Mouse (Mus musculus) urinary bladder, adult 2 months (tissue): ENCODE data around the gene Luzp2. TPM values are rescaled to one million over a fixed set of nuclear protein-coding genes. Genes with fewer than 3 reads are reported as not detected.
"Not testable (repeated sequence)": the region's sequence is repeated elsewhere in the genome, so short reads cannot be mapped to it uniquely, and the experiment has no call there.

Experiments used
- DNase-seq: peaks from one replicate; pipeline ENCODE4 v3.0.0; 2022; ENCODE audit warnings: low spot score
- polyA plus RNA-seq: library from polyadenylated mRNA; depleted of rRNA; stranded (reverse); fragments of >200 nt; gene quantifications from 2 replicates; pipeline ENCODE4 v1.2.3, GENCODE M21; 2012

The Luzp2 gene
- polyA plus RNA-seq, 1 experiment, result 0.22 TPM

DNA sequence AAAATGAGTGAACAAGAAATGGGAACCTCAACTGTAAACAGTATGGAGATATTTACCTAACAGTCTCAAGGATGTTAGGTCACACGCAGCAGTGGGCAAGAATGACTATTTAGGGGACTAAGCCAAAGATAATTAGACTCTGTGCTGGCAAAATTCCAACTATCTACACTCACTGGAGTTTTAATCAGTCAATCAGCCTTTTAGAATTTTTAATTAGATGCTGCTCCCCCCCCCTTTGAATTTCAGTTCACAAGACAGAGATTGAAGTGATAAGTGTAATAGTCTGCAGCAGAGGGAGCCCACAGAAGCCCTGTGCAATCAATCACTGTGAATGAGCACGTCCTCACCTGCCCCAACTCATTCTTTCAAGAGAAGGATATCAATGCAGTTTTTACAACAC is 165.1 kb downstream of the Luzp2 start:
- no peak for DNase-seq

DNA sequence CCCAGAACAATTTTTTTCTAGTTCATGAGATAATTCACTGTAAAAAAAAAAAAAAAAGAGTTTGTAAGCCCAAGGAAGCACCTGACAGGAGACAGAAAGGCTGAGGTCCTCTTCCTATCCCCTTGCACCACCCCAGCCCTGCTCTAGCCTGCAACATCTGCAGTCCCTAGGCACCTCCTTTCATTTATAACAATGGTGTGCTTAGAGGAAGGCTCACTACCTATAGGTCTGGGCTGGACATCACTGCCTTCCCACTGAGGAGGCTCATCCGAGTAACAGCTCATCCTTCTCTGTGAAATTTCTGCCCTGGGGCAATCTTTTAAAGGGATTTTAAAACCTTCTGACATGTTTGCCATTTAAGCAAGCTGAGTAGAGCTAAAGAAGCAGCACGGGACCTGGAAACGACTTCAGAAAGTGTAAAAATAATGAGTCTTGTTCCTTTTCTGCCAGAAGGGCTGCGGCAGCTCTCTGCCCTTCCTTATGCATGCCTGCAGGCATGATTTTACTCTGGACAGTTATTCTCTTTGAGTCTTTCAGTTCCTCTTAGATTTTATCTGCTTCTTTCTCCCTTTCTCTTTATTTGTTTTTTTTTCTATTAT is 174.0 kb downstream of the Luzp2 start:
- no peak for DNase-seq

DNA sequence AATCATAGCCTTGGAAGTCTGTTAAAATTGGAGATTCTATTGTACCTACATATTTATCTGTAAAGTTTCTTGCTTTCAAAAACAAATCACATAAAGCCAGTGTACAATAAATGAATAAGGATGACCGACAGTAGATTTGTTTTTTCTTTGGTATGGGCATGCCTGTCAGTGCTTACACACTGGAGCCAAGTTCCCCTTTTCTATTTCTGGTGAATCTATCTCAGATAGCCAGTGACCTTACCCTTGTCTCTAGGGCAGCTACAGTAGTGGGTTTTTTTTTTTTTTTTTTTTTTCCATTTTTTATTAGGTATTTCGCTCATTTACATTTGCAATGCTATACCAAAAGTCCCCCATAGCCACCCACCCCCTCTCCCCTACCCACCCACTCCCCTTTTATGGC is 298.6 kb downstream of the Luzp2 start:
- not testable (repeated sequence) for DNase-seq

DNA sequence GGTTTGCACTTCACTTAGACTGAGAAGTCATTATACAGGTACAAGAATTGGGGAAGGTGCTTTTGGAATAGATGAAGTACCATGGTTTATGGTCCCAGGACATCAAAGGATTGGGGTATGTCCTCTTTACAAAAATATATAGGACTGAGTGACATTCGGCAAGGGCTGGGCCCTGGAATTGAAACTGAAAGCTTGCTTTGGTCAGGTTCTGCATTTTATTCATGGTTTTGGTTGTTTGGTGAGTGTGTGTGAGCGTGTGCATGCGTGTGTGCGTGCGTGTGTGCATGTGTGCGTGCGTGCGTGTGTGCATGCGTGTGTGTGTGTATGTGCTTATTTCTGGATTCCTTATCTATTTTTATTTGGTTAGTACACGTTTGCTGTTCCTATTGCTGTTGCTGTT is 353.6 kb downstream of the Luzp2 start:
- DNase-seq, result no peak

GRCm38 (mm10) chr7:55189496-55189895 is 354.2 kb downstream of the Luzp2 start:
- no peak for DNase-seq

GRCm38 (mm10) chr7:55190655-55191054 is 355.4 kb downstream of the Luzp2 start:
- DNase-seq, result no peak

GRCm38 (mm10) chr7:55198806-55199205 is 363.5 kb downstream of the Luzp2 start:
- DNase-seq, result no peak

- DNase-seq, result no peak
These were observed 387.7 kb downstream of the Luzp2 start for GRCm38 (mm10) chr7:55222997-55223396.

DNA sequence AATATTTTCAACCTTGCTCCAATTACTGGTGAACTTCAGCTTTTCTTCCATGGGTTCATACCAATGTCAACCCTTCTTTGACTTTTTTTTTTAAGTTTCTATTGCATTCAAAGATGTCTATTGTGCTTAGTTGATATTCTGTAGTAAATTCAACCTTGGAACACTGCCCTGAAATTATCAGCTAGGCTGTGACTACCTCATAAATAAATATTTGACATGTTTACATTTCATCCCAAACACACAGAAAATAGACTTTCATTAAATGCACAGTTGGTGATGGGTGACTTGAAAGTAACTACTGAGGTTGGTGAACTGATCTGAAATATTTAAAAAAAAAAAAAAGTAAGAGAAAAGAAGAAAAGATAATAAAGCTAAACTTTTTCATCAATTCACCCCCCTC is 394.1 kb downstream of the Luzp2 start:
- no peak for DNase-seq
